Mouse (Mus musculus): Measurements from ENCODE around the gene Egln1. TPM values are rescaled to one million over a fixed set of nuclear protein-coding genes. Genes with fewer than 3 reads are reported as not detected.

The Egln1 gene
- total and polyA plus RNA-seq, 3 experiments: 47.1 to 55.0 TPM; not detected in 1

DNA sequence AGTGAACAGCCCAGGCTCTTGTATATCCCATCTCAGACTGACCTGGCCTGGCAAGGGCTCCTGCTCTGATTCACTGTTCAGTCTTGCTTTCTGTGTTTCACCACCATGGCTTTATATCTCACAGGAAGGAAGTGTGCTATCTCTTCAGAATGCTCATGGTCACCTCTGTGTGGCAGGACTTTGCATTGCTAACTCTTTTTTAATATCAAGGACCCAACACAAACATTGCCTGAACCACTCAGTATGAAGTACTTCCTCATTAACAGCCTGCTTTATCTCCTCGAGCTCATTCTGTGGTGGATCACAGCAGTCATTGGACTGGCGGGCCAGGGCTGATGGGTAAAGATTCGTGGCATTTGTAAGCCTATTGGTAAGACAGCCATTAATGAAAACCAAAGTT is 82.5 kb downstream of the Egln1 start:
- Histone ChIP-seq H3K36me3 (ENCODE audit: control insufficient read depth in 1 of 2, insufficient read depth in 2 of 2, low read length in 2 of 2) (peaks cover 1 to 37% of the 10 kb centered on the region in 2 experiments), H3K9ac (ENCODE audit: control insufficient read depth, low read depth, low read length, poor library complexity, severe bottlenecking) (no peak overlapping the region; the same call in 1 of the 2 replicates), H3K27ac (ENCODE audit: control insufficient read depth, low read depth, low read length) (peak overlapping the region; percentile 87), H3K27me3 (ENCODE audit: control insufficient read depth in 1 of 2, insufficient read depth in 2 of 2, low read length in 2 of 2) (no peaks in the 10 kb centered on the region), H3K9me3 (replicated peaks; ENCODE audit: insufficient read depth, low read length) (no peaks in the 10 kb centered on the region), H3K4me3 (ENCODE audit: control insufficient read depth in 1 of 2, insufficient read depth in 1 of 2, low read depth in 2 of 2, low read length in 2 of 2) (no peak overlapping the region), H3K4me1 (ENCODE audit: control insufficient read depth in 1 of 2, insufficient read depth in 2 of 2, low read length in 2 of 2) (peaks cover 26 to 43% of the 10 kb centered on the region in 2 experiments), H3K79me2 (ENCODE audit: control insufficient read depth, insufficient read depth, low read length, poor library complexity) (peaks cover 67% of the 10 kb centered on the region)
- DNase-seq (ENCODE audit: low read depth, low spot score): peak; percentile 92
- no peak for TF ChIP-seq E2F4 (IDR thresholded peaks at IDR 0.05; ENCODE audit: borderline replicate concordance, low read depth, low read length)
- TF ChIP-seq KAT2A (conservative IDR thresholded peaks at IDR 0.05; ENCODE audit: low read depth, low read length): no peak
- TF ChIP-seq ZKSCAN1 (IDR thresholded peaks at IDR 0.05; ENCODE audit: low read depth, low read length): no peak
- 0 out of 2 replicates have a peak, but pooled peaks have one; percentile 56 for TF ChIP-seq ELF1 (IDR thresholded peaks at IDR 0.05; ENCODE audit: low read depth, low read length)
- TF ChIP-seq TBP (IDR thresholded peaks at IDR 0.05; ENCODE audit: low read depth, low read length): peak; percentile 52; the same call in 1 of the 2 replicates
- TF ChIP-seq USF1 (IDR thresholded peaks at IDR 0.05; ENCODE audit: low read depth, low read length): no peak
- peak; percentile 73 to 82 for TF ChIP-seq EP300 (IDR thresholded peaks at IDR 0.05; ENCODE audit: low read depth in 1 of 2, low read length in 2 of 2)
- peak; percentile 46; the same call in 1 of the 2 replicates for TF ChIP-seq TCF12 (IDR thresholded peaks at IDR 0.05; ENCODE audit: low read depth, low read length)
- TF ChIP-seq CTCF (IDR thresholded peaks at IDR 0.05 in 2 of 3, conservative IDR thresholded peaks at IDR 0.05 in 1 of 3; ENCODE audit: control insufficient read depth in 1 of 3, insufficient read depth in 1 of 3, low read depth in 2 of 3, low read length in 3 of 3, poor library complexity in 1 of 3, severe bottlenecking in 1 of 3): no peak
- no peak for TF ChIP-seq RAD21 (IDR thresholded peaks at IDR 0.05; ENCODE audit: low read depth, low read length)
- peak; percentile 90 for TF ChIP-seq GATA1 (IDR thresholded peaks at IDR 0.05; ENCODE audit: low read depth, low read length)
- TF ChIP-seq GABPA (IDR thresholded peaks at IDR 0.05; ENCODE audit: low read depth, low read length): no peak
- TF ChIP-seq HCFC1 (IDR thresholded peaks at IDR 0.05; ENCODE audit: low read depth, low read length): peak; percentile 55
- TF ChIP-seq POLR2AphosphoS2 (IDR thresholded peaks at IDR 0.05; ENCODE audit: low read length): no peak
- peak; percentile 67 for TF ChIP-seq MYC (IDR thresholded peaks at IDR 0.05; ENCODE audit: low read depth, low read length)
- TF ChIP-seq SIN3A (IDR thresholded peaks at IDR 0.05; ENCODE audit: low read length): peak; percentile 52; the same call in 1 of the 2 replicates
- TF ChIP-seq UBTF (IDR thresholded peaks at IDR 0.05; ENCODE audit: borderline replicate concordance, insufficient read depth, low read depth, low read length): no peak
- peak; percentile 45; the same call in 1 of the 2 replicates for TF ChIP-seq MAX (IDR thresholded peaks at IDR 0.05; ENCODE audit: low read length)
- no peak for TF ChIP-seq MAZ (IDR thresholded peaks at IDR 0.05; ENCODE audit: low read depth, low read length)
- no peak for TF ChIP-seq SMC3 (IDR thresholded peaks at IDR 0.05; ENCODE audit: low read depth, low read length)
- no peak for TF ChIP-seq MAFK (IDR thresholded peaks at IDR 0.05; ENCODE audit: borderline replicate concordance, low read depth, low read length)
- peak; percentile 70; the same call in 1 of the 2 replicates for TF ChIP-seq ETS1 (IDR thresholded peaks at IDR 0.05; ENCODE audit: low read depth, low read length)
- TF ChIP-seq USF2 (IDR thresholded peaks at IDR 0.05; ENCODE audit: borderline replicate concordance in 1 of 2, insufficient read depth in 1 of 2, low read depth in 1 of 2, low read length in 2 of 2): no peak
- no peak for TF ChIP-seq BHLHE40 (IDR thresholded peaks at IDR 0.05; ENCODE audit: borderline replicate concordance, low read depth, low read length)
- no peak for TF ChIP-seq CHD2 (IDR thresholded peaks at IDR 0.05; ENCODE audit: low read length)
- TF ChIP-seq JUND (IDR thresholded peaks at IDR 0.05; ENCODE audit: low read depth, low read length): no peak
- 0 out of 4 replicates have a peak, but pooled peaks of 1 of the 2 experiments have one; percentile 19 for TF ChIP-seq POLR2A (IDR thresholded peaks at IDR 0.05; ENCODE audit: control insufficient read depth in 1 of 2, insufficient read depth in 1 of 2, low read depth in 1 of 2, low read length in 2 of 2, poor library complexity in 1 of 2)
- TF ChIP-seq MEF2A (IDR thresholded peaks at IDR 0.05; ENCODE audit: extremely low read depth, insufficient replicate concordance, low read depth, low read length, poor library complexity, severe bottlenecking): no peak
- TF ChIP-seq NRF1 (IDR thresholded peaks at IDR 0.05; ENCODE audit: insufficient read depth, low read depth, low read length, poor library complexity, severe bottlenecking): no peak
- TF ChIP-seq POLR2AphosphoS5 (IDR thresholded peaks at IDR 0.05; ENCODE audit: borderline replicate concordance, low read depth, low read length): no peak
- TF ChIP-seq ZNF384 (IDR thresholded peaks at IDR 0.05; ENCODE audit: low read depth, low read length): no peak
- TF ChIP-seq RCOR1 (IDR thresholded peaks at IDR 0.05; ENCODE audit: low read depth, low read length): peak; percentile 88
- TF ChIP-seq ZMIZ1 (IDR thresholded peaks at IDR 0.05; ENCODE audit: low read depth, low read length): no peak
- 0 out of 2 replicates have a peak, but pooled peaks have one; percentile 35 for TF ChIP-seq MXI1 (IDR thresholded peaks at IDR 0.05; ENCODE audit: low read depth, low read length)
- no peak for TF ChIP-seq ZC3H11A (IDR thresholded peaks at IDR 0.05; ENCODE audit: low read depth, low read length)
- no peak for TF ChIP-seq NELFE (IDR thresholded peaks at IDR 0.05; ENCODE audit: low read depth, low read length)
- TF ChIP-seq TAL1 (IDR thresholded peaks at IDR 0.05; ENCODE audit: low read length): peak; percentile 40
